8 mouse cellular contexts compared by ENCODE assay signal in genomic region chr7:16781816-16782554, GRCm38 (mm10). TPM values are rescaled to one million over a fixed set of nuclear protein-coding genes. Genes with fewer than 3 reads are reported as not detected.
DNase-seq lines count a peak whose midpoint lies in the region; ATAC-seq and TF ChIP-seq lines count a peak whose summit lies in the region.

No protein-coding gene starts in this region.

- H3K27me3 ChIP-seq in forebrain, embryonic 12.5 days, result peaks cover 3% of the 10 kb centered on the region; the same call in 1 of the 2 replicates
- no peaks in the 10 kb centered on the region for H3K27me3 ChIP-seq in intestine, embryonic 14.5 days (replicated peaks; ENCODE audit: control insufficient read depth, insufficient read depth, low read length)
- H3K27me3 ChIP-seq in neural tube, embryonic 15.5 days (replicated peaks), result 0 out of 2 replicates have a peak, but pooled peaks cover 9% of the 10 kb centered on the region

- H3K27ac ChIP-seq in gastrocnemius, adult 2 months, result peak overlapping the region; percentile 74
- no peak overlapping the region for H3K27ac ChIP-seq in forebrain, embryonic 12.5 days
- peak overlapping the region; percentile 44 for H3K27ac ChIP-seq in intestine, embryonic 14.5 days (ENCODE audit: low read depth)
- no peak overlapping the region for H3K27ac ChIP-seq in neural tube, embryonic 15.5 days (replicated peaks)

- peak; percentile 55 for DNase-seq in gastrocnemius, adult 2 months
- no peak for DNase-seq in gastrocnemius, postnatal 25 days
- peak; percentile 49 for DNase-seq in Muller cell, postnatal 12 days (ENCODE audit: inconsistent ontology term)
- DNase-seq in intestine, embryonic 14.5 days (ENCODE audit: low spot score), result peak; percentile 67
- peak; percentile 41 for DNase-seq in lung, adult 2 months
- no peak for DNase-seq in ovary, postnatal 10 days (ENCODE audit: low spot score)

- WGBS in forebrain, embryonic 12.5 days, result under 1% methylated on average over 60 of the region's 60 CpGs
- under 1% methylated on average over 60 of the region's 60 CpGs for WGBS in intestine, embryonic 14.5 days
- 1% methylated on average over 60 of the region's 60 CpGs for WGBS in lung, adult 2 months
- 2% methylated on average over 57 of the region's 60 CpGs for WGBS in neural tube, embryonic 15.5 days

- no peak for TF ChIP-seq POLR2A in lung, adult 2 months (IDR thresholded peaks at IDR 0.05; ENCODE audit: borderline replicate concordance, extremely low read depth, low read depth, low read length)

- peaks cover 13% of the 10 kb centered on the region; the same call in 1 of the 2 replicates for H3K36me3 ChIP-seq in forebrain, embryonic 12.5 days (replicated peaks)
- no peaks in the 10 kb centered on the region for H3K36me3 ChIP-seq in intestine, embryonic 14.5 days (ENCODE audit: control insufficient read depth, insufficient read depth, low read length)
- no peaks in the 10 kb centered on the region for H3K36me3 ChIP-seq in neural tube, embryonic 15.5 days

- no peaks in the 10 kb centered on the region for H3K9me3 ChIP-seq in forebrain, embryonic 12.5 days
- no peaks in the 10 kb centered on the region for H3K9me3 ChIP-seq in intestine, embryonic 14.5 days (ENCODE audit: control insufficient read depth, low read length)
- H3K9me3 ChIP-seq in neural tube, embryonic 15.5 days (replicated peaks), result no peaks in the 10 kb centered on the region

- peak overlapping the region; percentile 75 for H3K9ac ChIP-seq in forebrain, embryonic 12.5 days
- H3K9ac ChIP-seq in intestine, embryonic 14.5 days (ENCODE audit: low read length), result peak overlapping the region; percentile 62
- peak overlapping the region; percentile 62 for H3K9ac ChIP-seq in neural tube, embryonic 15.5 days (replicated peaks)

- TF ChIP-seq CTCF in gastrocnemius, adult 2 months (IDR thresholded peaks at IDR 0.05), result no peak
- no peak for TF ChIP-seq CTCF in lung, adult 2 months (IDR thresholded peaks at IDR 0.05; ENCODE audit: insufficient read depth, low read length)

- H3K4me3 ChIP-seq in gastrocnemius, adult 2 months, result peak overlapping the region; percentile 89
- H3K4me3 ChIP-seq in forebrain, embryonic 12.5 days (replicated peaks), result peak overlapping the region; percentile 69
- H3K4me3 ChIP-seq in intestine, embryonic 14.5 days (ENCODE audit: low read depth, low read length), result peak overlapping the region; percentile 63
- peak overlapping the region; percentile 70 for H3K4me3 ChIP-seq in lung, adult 2 months (replicated peaks; ENCODE audit: extremely low read depth, low read depth, low read length)
- peak overlapping the region; percentile 55 for H3K4me3 ChIP-seq in neural tube, embryonic 15.5 days (replicated peaks)

- peak; percentile 30 for ATAC-seq in forebrain, embryonic 12.5 days (ENCODE audit: low FRiP score)
- peak; percentile 10; the same call in 1 of the 2 replicates for ATAC-seq in intestine, embryonic 14.5 days (replicated peaks; ENCODE audit: low FRiP score, low TSS enrichment, low read depth)
- peak; percentile 19 for ATAC-seq in neural tube, embryonic 15.5 days (ENCODE audit: low FRiP score)

- intact Hi-C loops in gastrocnemius, adult 2 months (cut with DNase I), result loop anchor here (2.0 kb wide), 1 partner anchor 21 kb away; no protein-coding TSS in a partner anchor

- H3K4me1 ChIP-seq in forebrain, embryonic 12.5 days, result peaks cover 40% of the 10 kb centered on the region
- H3K4me1 ChIP-seq in intestine, embryonic 14.5 days (replicated peaks; ENCODE audit: control insufficient read depth, insufficient read depth, low read length), result peaks cover 11% of the 10 kb centered on the region
- H3K4me1 ChIP-seq in lung, adult 2 months (ENCODE audit: control insufficient read depth, insufficient read depth, low read length), result peaks cover 2% of the 10 kb centered on the region
- peaks cover 43% of the 10 kb centered on the region for H3K4me1 ChIP-seq in neural tube, embryonic 15.5 days

- peak overlapping the region; percentile 100 for H3K4me2 ChIP-seq in forebrain, embryonic 12.5 days
- peak overlapping the region; percentile 97 for H3K4me2 ChIP-seq in intestine, embryonic 14.5 days (ENCODE audit: low read length)
- H3K4me2 ChIP-seq in neural tube, embryonic 15.5 days, result peak overlapping the region; percentile 100

RNA-seq across cellular contexts. Expression of gene Slc1a5, which starts 0.8 kb away (rescaled TPM):
- total RNA-seq in gastrocnemius, adult 2 months (2021), result 10 to 100 TPM; 11.0 to 14.6 TPM
- 10 to 100 TPM; 14.2 to 47.4 TPM for total RNA-seq in gastrocnemius, postnatal 25 days (2021)
- polyA plus RNA-seq in forebrain, embryonic 12.5 days (2016; fragmentation: Nextera tagmentation; extraction: Ambion mirVana), result 30.6 and 32.0 TPM in 2 replicates
- polyA plus RNA-seq in intestine, embryonic 14.5 days (2014; fragmentation: Nextera tagmentation; extraction: Ambion mirVana), result 41.5 and 43.9 TPM in 2 replicates
- 190 and 201 TPM in 2 replicates for polyA plus RNA-seq in lung, adult 2 months (2012; rRNA removed)
- 8.7 and 20.5 TPM in 2 replicates for polyA plus RNA-seq in neural tube, embryonic 15.5 days (2015; fragmentation: Nextera tagmentation; extraction: Ambion mirVana)

RNA-seq across cellular contexts. Expression of gene Strn4, which starts 33.7 kb away (rescaled TPM):
- total RNA-seq in gastrocnemius, adult 2 months (2021), result 10 to 100 TPM; 16.2 to 16.6 TPM
- 10 to 100 TPM; 13.2 to 22.4 TPM for total RNA-seq in gastrocnemius, postnatal 25 days (2021)
- polyA plus RNA-seq in forebrain, embryonic 12.5 days (2016; fragmentation: Nextera tagmentation; extraction: Ambion mirVana), result 176 and 180 TPM in 2 replicates
- 107 and 111 TPM in 2 replicates for polyA plus RNA-seq in intestine, embryonic 14.5 days (2014; fragmentation: Nextera tagmentation; extraction: Ambion mirVana)
- polyA plus RNA-seq in lung, adult 2 months (2012; rRNA removed), result 164 and 180 TPM in 2 replicates
- 139 and 156 TPM in 2 replicates for polyA plus RNA-seq in neural tube, embryonic 15.5 days (2015; fragmentation: Nextera tagmentation; extraction: Ambion mirVana)

RNA-seq across cellular contexts. Expression of gene Fkrp, which starts 34.5 kb away (rescaled TPM):
- 10 to 100 TPM; 51.2 to 58.3 TPM for total RNA-seq in gastrocnemius, adult 2 months (2021)
- total RNA-seq in gastrocnemius, postnatal 25 days (2021), result 10 to 100 TPM; 35.7 to 42.3 TPM
- polyA plus RNA-seq in forebrain, embryonic 12.5 days (2016; fragmentation: Nextera tagmentation; extraction: Ambion mirVana), result 30.5 and 31.4 TPM in 2 replicates
- 27.5 and 28.3 TPM in 2 replicates for polyA plus RNA-seq in intestine, embryonic 14.5 days (2014; fragmentation: Nextera tagmentation; extraction: Ambion mirVana)
- polyA plus RNA-seq in lung, adult 2 months (2012; rRNA removed), result 41.7 and 42.0 TPM in 2 replicates
- polyA plus RNA-seq in neural tube, embryonic 15.5 days (2015; fragmentation: Nextera tagmentation; extraction: Ambion mirVana), result 48.4 and 50.4 TPM in 2 replicates

RNA-seq across cellular contexts. Expression of gene Ap2s1, which starts 43.8 kb away (rescaled TPM):
- total RNA-seq in gastrocnemius, adult 2 months (2021), result 10 to 100 TPM; 49.6 to 56.4 TPM
- 10 to 100 TPM; 52.5 to 56.7 TPM for total RNA-seq in gastrocnemius, postnatal 25 days (2021)
- 254 and 263 TPM in 2 replicates for polyA plus RNA-seq in forebrain, embryonic 12.5 days (2016; fragmentation: Nextera tagmentation; extraction: Ambion mirVana)
- 255 and 270 TPM in 2 replicates for polyA plus RNA-seq in intestine, embryonic 14.5 days (2014; fragmentation: Nextera tagmentation; extraction: Ambion mirVana)
- polyA plus RNA-seq in lung, adult 2 months (2012; rRNA removed), result 206 and 228 TPM in 2 replicates
- polyA plus RNA-seq in neural tube, embryonic 15.5 days (2015; fragmentation: Nextera tagmentation; extraction: Ambion mirVana), result 412 and 431 TPM in 2 replicates

Comparison
In these comparisons a context has a peak if more than half of its experiments do, and no peak if none do; other contexts are left out.
1. DNase-seq: peak in gastrocnemius, adult 2 months (single experiment), Muller cell, postnatal 12 days (single experiment), intestine, embryonic 14.5 days (single experiment) and lung, adult 2 months (single experiment); none in gastrocnemius, postnatal 25 days (single experiment) and ovary, postnatal 10 days (single experiment).
2. H3K27ac ChIP-seq: peak in gastrocnemius, adult 2 months (single experiment) and intestine, embryonic 14.5 days (single experiment); none in forebrain, embryonic 12.5 days (single experiment) and neural tube, embryonic 15.5 days (single experiment).
3. Peak in every context shown above with its lines, with median percentiles within 50 percentile points of each other: H3K4me3 ChIP-seq, ATAC-seq, H3K4me2 ChIP-seq and H3K9ac ChIP-seq.